Mouse (Mus musculus): ENCODE measurements around the gene Gdf1.
A peak's percentile ranks its signal among the peaks of the same experiment; 100 is the strongest.

The Gdf1 gene

GRCm38 (mm10) chr8:70330741-70331364 is 1.2 kb downstream of the Gdf1 start:
- DNase-seq: peak; percentile 75 to 77

- peak in 1 of 2 experiments; percentile 45 for DNase-seq
Observed at GRCm38 (mm10) chr8:70331526-70331925, 1.9 kb downstream of the Gdf1 start.

DNA sequence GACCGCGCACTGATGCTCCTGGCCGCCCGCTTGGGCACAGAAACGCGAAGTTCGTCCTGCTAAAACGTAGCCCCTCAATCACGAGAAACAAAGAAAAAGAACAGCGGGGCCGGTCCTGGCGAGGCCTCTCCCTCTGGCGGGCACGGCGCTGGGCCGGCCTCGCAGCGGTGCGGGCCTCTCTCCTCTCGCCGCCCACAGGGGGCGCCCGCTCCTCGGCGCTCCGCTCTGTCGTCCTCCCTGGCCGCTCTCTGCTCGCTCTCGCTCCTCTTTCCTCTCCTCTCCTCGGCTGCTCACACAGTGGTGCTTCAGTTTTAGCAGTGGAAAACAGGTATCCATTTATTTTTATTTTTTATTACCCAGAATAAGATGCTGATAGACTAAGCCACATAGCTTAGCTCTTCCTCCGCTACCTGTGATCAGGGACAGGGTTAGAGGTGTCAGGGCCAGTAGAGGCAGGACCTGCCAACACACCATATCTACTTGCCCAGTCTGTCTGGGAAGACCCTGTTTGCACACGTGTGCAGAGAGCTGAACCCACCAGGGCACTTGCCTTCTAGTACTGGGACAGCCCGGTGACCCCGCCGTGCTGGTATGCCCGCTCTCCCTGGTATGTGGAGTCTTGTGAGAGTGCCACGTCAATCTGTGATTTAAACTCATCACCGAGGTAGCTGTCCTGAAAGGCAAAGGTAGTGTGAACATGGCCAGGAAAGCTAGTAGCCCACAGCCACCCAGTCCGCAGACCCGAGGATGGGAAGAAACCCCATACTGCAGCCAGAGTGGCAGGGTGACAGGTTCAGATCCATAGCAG is 2.7 kb downstream of the Gdf1 start:
- peak; percentile 92 to 93 for DNase-seq

- no peak for DNase-seq
Observed at GRCm38 (mm10) chr8:70332878-70333202, 3.2 kb downstream of the Gdf1 start.

GRCm38 (mm10) chr8:70338931-70339330 is 9.3 kb downstream of the Gdf1 start:
- DNase-seq: no peak

GRCm38 (mm10) chr8:70340659-70341058 is 11.0 kb downstream of the Gdf1 start:
- no peak for DNase-seq

DNA sequence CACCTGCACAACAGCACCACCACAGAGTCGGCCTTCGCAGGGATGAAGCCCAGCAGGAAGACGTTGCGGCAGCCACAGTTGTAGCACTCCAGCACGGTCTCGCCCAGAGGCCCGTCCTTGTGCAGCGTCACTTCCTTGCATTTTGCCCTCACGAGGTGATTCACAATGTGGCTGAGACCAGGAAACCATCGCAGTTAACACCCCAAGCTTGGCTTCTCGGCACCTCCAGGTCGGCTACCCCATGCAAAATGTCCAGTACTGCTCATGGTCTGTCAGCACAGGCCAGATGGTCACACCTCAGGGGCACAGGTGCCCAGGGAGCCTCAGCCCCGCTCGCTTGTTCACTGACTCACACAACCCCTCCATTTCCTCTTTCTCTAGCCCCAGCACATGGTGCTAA is 12.4 kb downstream of the Gdf1 start:
- no peak for DNase-seq

DNA sequence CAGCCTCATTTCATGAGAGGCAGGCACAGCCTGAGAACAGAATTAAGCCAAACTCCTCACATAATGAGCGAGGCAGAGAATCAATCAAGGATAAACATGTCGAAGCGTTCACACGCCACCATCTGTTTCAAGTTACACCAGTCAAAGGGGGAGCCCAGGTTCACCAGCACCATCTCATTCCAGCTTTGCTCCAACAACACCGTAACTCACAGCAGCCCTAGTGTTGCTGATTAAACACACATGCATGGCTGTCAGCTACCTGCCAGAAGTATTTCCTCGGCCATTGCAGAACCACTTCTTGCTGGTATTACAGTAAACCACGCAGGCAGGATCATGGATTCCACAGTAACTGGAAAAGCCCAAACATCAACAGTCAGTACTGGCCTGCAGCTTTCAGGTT is 13.5 kb downstream of the Gdf1 start:
- DNase-seq: no peak

DNA sequence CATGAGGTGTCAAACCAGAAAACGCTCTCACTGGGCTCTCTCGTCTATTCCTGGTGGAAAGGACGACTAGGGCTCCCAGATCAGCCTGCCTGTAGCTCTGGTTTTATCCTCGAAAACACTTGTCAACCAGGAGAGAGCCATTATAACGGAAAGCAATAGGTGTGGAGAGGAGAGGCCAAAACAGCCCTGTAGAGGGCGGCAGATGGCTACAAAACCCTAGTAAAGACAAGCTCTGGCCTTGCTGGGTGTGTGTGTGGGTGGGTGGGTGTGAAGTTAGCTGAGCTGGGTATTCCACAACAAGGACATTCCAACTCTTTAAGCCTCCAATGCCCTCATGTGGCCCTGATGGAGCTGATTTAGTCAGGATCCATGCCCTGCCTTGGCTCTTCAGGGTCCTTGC is 14.1 kb downstream of the Gdf1 start:
- DNase-seq: peak; percentile 78 to 79

- no peak for DNase-seq
Observed at GRCm38 (mm10) chr8:70344279-70344678, 14.7 kb downstream of the Gdf1 start.

DNA sequence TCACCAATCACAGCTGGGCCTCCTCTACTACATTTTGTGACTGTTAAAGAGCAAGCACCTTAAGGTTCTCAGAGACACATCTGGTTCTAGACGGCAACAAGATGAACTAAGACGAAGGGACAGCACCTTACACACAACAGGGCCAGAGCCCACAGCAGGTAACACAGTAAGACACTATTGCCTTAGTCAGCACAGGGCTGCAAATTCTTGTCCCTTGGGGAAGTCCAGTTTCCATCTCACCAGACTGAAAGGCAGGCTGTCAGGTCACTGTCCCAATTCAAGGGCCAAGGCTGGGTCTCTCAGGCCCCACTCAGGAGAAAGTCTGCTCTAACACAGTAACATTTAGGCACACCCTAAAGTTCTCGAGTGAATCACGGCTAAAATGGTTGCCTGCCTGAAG is 17.8 kb downstream of the Gdf1 start:
- no peak for DNase-seq

- no peak for DNase-seq
Observed at GRCm38 (mm10) chr8:70347860-70348420, 18.3 kb downstream of the Gdf1 start.

DNA sequence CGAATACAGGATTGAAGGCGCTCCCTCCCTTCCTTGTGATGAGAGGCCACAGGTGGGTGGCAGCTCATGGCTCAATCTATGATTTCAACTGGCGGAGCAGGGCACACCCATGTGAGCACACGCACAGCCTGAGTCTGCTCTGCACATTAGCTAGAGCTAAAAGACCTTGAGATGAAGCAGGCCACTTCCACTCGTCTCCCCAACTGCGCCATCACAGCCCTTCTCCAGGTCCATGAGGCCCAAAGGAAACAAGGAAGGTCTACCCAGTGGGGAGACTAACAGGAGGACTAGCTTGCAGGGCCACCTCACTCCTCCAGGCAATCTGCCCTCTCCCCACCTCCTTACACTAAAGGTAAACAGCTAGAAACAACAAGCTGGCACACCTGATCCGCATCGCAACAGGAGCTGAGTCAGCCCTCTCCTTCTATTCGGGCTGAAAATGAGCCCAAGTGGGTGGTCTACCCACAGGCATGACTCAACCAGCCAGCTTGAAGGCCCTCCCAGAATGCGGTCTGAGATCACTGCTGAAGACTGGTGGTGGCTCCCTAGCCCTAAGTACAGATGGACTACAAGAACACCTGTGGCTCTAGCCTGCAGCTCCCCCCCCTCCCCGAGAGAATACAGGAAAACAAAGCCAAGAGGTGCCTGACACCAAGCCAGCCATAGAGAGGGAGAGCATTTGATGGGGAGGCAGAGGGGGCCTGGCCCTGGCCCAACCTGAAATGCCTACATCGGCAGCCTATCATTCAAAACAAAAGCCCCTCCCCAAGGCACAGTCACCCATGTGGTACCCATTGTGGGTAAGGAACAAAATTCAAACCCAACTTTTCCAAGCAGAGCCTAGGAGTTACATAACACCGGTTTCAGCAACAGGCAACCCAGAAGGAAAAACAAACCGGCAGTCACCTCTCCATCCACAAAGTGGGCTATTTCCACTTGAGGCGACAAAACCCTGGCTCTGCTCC is 21.7 kb downstream of the Gdf1 start:
- DNase-seq: peak; percentile 51

DNA sequence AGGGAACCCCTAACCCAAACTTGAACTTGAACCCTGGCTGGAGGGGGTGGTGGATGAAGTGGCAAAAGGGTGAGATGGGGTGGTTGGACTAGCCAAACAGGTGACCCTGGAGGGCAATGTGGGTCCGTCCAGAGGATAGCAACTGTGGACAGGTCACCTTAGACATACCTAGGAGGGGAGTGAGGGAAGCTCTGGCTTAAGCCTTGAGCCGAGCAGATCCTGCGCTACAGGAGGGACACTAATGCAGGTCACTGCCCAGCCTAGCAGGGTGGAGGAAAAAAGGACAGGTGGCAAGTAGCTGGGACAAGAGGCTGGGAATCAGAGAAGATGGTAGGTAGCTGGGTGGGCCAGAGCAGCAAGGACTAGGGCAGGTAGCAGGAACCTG is 22.4 kb downstream of the Gdf1 start:
- peak; percentile 38 to 50 for DNase-seq

- DNase-seq: no peak
Observed at GRCm38 (mm10) chr8:70352657-70353151, 23.1 kb downstream of the Gdf1 start.

GRCm38 (mm10) chr8:70353194-70353817 is 23.7 kb downstream of the Gdf1 start, which contains the start of gene Upf1:
Upf1 (minus strand) TSS chr8:70353278.
- DNase-seq: peak; percentile 100

DNA sequence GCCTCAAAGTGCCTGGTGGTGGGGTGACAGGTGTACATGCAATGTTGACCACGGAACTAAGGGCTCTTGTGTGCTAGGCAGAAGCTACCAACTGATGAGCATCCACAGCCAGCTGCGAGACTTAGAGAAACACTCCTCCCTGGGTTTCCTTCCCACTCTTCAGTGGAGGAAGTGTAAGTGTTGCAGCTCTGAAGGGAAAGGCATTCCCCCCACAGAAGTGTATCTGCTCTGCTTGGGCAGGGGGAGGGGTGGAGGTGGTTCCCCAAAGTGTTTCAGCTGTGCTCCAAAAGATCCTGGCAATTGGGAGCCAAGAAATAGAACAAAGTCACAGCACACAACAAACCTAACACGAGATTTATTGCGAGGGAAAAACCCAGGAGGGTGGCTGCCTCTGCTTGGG is 24.4 kb downstream of the Gdf1 start:
- DNase-seq: no peak

GRCm38 (mm10) chr8:70356111-70356510 is 26.5 kb downstream of the Gdf1 start:
- no peak for DNase-seq

DNA sequence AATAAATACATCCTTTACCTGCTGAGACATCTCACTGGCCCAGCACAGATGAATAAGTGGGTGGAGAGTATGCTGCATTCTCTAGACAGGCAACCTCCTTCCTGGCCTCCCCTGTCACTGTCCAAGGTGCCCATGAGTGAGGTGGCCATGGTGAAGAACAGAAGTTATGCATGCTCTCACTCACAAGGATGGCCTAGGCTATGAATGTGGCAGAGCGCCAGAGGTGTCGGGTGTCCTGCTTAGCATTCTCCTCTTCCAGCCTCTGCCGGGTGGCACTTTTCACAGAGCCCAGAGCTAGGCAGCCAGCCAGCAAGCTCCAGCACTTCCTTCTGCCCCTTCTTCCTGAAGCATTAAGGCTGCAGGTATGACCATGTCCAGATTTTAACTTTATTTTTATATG is 29.8 kb downstream of the Gdf1 start:
- DNase-seq: peak; percentile 61 to 68

- DNase-seq: peak; percentile 51 to 52
Observed at GRCm38 (mm10) chr8:70360769-70361168, 31.2 kb downstream of the Gdf1 start.

DNA sequence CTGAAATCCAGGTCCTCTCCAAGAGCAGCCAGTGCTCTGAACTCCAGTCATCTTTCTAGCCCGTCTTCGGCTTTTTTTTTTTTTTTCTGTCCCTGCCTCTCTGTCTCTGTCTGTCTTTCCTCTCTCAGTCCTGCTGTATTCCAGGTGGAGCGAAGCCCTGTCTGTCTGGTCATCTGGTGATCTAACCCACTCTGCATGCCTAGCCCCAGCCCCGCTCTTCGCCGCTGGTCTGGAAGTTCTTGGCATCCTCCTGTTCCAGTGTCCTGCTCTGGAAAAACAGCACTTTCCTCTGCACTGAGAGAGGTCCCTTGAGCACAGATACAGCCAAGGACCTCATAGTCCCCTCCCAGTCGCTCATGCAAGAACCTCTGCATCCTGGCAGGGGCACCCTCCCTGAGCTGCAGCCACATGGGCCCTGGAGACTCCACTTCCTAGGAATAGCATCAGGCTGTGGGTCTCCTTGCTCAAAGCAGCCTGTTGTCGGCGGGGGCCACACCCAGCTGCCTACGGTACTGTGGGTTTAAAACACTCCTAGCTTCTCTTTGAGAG is 31.9 kb downstream of the Gdf1 start:
- no peak for DNase-seq

DNA sequence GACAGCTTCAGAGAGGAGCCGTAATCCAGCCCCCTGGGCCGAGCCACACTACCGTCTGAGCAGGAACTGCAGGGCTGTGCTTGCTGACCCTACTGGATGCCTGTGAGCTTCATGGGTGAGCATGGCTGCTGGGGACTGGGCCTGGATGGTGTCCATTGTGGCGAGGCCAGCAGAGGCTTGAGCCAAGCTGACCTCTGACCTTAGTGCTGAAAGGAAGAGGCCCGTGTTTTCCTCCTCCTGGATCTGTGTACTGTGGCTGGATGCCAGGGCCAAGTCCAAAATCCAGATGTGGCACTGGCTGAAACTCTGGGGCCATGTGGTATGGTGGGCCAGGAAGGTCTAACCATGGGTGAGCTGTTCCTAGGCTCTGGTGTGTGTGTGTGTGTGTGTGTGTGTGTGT is 34.4 kb downstream of the Gdf1 start:
- DNase-seq: no peak

Data from cerebellum, postnatal 10 days (tissue).